Mouse (Mus musculus) liver, embryonic 14.5 days (tissue): ENCODE measurements at regions not wholly inside any gene's neighbourhood (a gene's known extent, or its start where the extent isn't known, plus 50 kb on each side); places are given as distances from the start of the nearest gene placed in this dataset.

Experiments used
- CTCF ChIP-seq: IDR thresholded peaks from 2 replicates; pipeline ENCODE4 v1.5.1; 2016; ENCODE audit warnings: antibody characterized with exemption, low read depth, control low read depth
- EP300 ChIP-seq: IDR thresholded peaks from 2 replicates; pipeline ENCODE4 v1.6.1; 2016; ENCODE audit warnings: antibody characterized with exemption, low read depth

DNA sequence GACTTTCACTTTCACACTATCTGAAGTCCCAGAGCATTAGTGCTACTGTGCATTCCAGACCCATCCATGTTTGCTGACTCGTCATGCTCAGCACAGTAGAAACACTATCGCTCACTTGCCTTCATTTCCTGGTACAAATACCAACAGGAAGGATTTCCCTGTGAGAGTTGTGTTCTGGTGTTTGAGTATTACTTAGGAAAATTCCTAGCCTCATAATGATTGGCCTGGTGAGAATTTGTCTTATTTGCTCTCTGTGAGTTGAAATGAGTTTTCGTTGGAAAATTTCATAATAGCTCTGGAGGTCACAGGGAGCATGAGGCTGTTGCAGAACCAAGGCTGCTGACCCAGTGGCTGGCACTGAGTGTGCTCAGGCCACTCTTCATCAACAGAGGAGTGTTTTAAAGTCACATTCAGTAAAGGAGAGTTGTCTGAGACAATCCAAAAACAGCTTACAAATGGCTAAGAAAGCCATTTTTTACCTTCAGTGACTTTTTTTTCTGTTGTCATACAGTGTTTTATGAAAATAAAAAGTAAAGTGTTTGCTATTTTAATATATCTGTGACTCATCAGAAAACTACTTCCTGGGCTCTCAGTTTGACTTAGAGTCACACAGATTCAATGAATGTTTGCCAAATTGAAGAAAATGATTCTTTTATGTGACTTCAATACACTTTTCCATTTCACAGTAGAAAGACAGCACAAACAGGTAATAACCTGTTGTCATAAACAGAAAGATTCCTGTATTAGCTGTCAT, 64.4 kb upstream of the Zcchc2 start:
- TF ChIP-seq CTCF = no peak
- no peak for TF ChIP-seq EP300
